Mouse (Mus musculus): Measurements from ENCODE around the gene Pa2g4. TPM values are rescaled to one million over a fixed set of nuclear protein-coding genes. Genes with fewer than 3 reads are reported as not detected.
"Not testable (repeated sequence)": the region's sequence is repeated elsewhere in the genome, so short reads cannot be mapped to it uniquely, and the experiment has no call there.

Pa2g4 gene
- polyA plus RNA-seq, 1 experiment from 2014 or later: 85.1 TPM

DNA sequence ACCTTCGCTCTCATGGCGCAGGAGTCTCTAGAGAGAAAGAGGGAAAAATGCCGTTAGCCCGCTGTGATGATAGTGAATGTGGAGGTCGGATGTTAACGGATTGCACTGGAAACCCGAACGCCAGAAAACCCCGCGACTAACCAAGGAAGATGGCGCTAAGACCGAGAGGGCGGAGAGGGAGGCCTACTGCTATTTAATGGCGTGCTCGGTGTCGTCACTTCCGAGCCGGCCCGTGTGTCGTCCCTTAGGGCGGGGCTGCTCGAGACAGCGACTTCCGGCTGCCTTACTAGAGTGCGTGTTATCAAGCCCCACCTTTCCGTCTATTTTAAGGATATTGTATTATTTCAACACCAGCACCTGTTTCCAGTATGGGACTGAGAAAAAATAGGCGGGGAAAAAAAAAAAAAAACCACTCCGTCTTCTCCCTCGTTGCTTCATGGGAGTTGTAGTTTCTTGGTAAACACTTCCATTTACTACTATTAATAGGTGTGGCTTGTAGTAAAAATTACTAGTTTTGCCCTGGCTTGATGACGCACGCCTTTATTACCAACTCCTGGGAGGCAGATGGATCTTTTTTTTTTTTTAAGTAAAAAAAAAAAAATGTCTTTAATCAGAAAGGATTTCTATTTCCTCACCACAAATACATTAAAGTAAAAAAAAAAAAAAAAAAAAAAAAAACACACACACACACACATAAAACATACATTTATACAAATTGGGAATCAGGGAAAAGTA lies 16.7 kb downstream of the Pa2g4 start, which contains the start of gene Rpl41:
Gene Rpl41, minus strand, starts transcription at position 359 of the 735 bp plus-strand sequence.
- TF ChIP-seq CTCF (IDR thresholded peaks at IDR 0.05; ENCODE audit: low read depth) (0 out of 2 replicates have a peak, but pooled peaks have one; percentile 5), EP300 (IDR thresholded peaks at IDR 0.05; ENCODE audit: low read depth) (peak; percentile 84)
- WGBS (ENCODE audit: insufficient replicate concordance): under 1% methylated on average over 31 of the region's 31 CpGs
- ATAC-seq: peak; percentile 84
- Histone ChIP-seq H3K27me3 (ENCODE audit: insufficient read depth, low read length) (no peaks in the 10 kb centered on the region), H3K36me3 (replicated peaks; ENCODE audit: insufficient read depth, low read length) (peaks cover 16% of the 10 kb centered on the region), H3K27ac (ENCODE audit: low read depth) (peak within 1 kb of the TSS; percentile 92), H3K4me1 (ENCODE audit: insufficient read depth) (peaks cover 9% of the 10 kb centered on the region), H3K9ac (replicated peaks) (peak within 1 kb of the TSS; percentile 84), H3K9me3 (ENCODE audit: low read length) (no peaks in the 10 kb centered on the region), H3K4me2 (ENCODE audit: low read depth, low read length) (peak within 1 kb of the TSS; percentile 91), H3K4me3 (ENCODE audit: low read depth, low read length) (peak within 1 kb of the TSS; percentile 90)
- peak; percentile 94 for DNase-seq

DNA sequence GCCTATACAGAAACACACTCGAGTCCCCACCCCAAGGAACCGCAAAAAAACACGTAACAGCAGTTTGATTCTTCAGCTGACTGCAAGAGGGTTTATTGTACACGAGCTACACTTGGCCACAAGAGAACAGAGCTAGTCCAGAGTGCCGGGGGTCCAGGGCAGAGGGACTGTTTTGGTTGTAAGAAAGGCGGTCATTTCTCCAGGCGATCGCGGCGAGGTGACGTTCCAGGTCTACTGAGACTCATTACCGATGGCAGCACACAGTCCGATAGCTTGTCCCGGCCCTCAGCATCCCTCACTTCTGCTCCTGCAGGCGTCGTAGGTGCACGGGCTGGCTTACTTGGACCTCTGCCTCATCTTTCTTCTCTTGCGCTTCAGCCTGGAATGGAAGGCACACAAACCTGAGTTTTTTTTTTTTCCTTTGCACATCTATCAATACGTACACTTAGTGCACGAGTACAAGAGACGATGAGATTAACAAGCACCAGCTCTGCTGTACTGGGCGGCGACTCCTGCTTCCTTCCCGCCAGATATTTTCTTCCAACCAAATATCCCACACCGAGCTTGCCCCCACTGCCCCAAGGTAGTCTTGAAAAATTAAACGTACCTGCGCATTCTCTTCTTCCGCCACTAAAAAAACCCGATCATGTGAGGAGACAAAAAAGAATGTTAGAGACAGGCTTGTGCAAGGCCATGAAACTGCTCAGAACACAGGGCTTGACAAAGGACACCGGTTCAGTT lies 17.6 kb downstream of the Pa2g4 start:
- Histone ChIP-seq H3K36me3 (replicated peaks; ENCODE audit: insufficient read depth, low read length) (peaks cover 24% of the 10 kb centered on the region), H3K27ac (ENCODE audit: low read depth) (peak overlapping the region; percentile 92), H3K4me2 (ENCODE audit: low read depth, low read length) (peak overlapping the region; percentile 91), H3K9ac (replicated peaks) (peak overlapping the region; percentile 84), H3K4me3 (ENCODE audit: low read depth, low read length) (peak overlapping the region; percentile 90)
- not testable (repeated sequence) for H3K27me3 ChIP-seq (ENCODE audit: insufficient read depth, low read length); H3K4me1 ChIP-seq (ENCODE audit: insufficient read depth); ATAC-seq; DNase-seq; H3K9me3 ChIP-seq (ENCODE audit: low read length)
- WGBS (ENCODE audit: insufficient replicate concordance): under 1% methylated on average over 20 of the region's 30 CpGs

DNA sequence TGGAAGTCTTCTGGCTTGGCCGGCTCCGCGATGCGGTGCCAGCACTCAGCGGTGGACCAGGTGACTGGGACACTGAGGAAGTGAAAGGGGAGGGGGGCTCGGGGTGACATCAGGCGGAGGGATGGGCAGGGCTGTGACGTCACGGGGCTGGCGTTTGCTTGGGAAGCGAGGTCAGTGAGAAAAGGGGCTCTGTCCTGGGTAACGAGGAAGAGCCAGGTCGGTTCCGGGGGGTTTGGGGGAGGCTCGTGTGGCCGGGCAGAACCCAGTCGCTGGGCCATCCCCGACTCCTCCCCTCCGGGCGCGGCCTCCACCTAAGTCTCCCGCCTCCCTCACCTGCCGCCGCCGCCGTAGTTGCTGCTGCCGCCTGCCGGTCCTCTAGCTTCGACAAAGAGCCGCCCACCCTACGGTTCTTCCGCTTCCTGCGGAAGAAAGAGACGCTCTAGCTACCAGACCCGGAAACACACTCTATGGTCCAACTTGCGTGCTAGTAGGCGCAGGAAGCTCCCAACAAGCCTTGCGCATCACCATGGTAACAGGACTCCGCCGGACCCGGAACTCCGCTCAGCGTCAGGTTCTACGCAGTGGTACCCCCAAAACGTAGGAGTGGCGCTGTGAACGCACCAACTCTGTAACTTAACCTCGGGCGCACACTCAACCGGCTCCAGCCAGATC lies 18.3 kb downstream of the Pa2g4 start, which contains the start of gene Zc3h10:
Gene Zc3h10, minus strand, starts transcription at position 414 of the 672 bp plus-strand sequence.
- peak within 1 kb of the TSS; percentile 90 for H3K4me3 ChIP-seq (ENCODE audit: low read depth, low read length)
- DNase-seq (peak; percentile 93), ATAC-seq (peak; percentile 86)
- no peaks in the 10 kb centered on the region for H3K9me3 ChIP-seq (ENCODE audit: low read length)
- peak within 1 kb of the TSS; percentile 92 for H3K27ac ChIP-seq (ENCODE audit: low read depth)
- peaks cover 9% of the 10 kb centered on the region for H3K4me1 ChIP-seq (ENCODE audit: insufficient read depth)
- H3K9ac ChIP-seq (replicated peaks): peak within 1 kb of the TSS; percentile 84
- H3K27me3 ChIP-seq (ENCODE audit: insufficient read depth, low read length): no peaks in the 10 kb centered on the region
- TF ChIP-seq CTCF (IDR thresholded peaks at IDR 0.05; ENCODE audit: low read depth): peak; percentile 83
- TF ChIP-seq EP300 (IDR thresholded peaks at IDR 0.05; ENCODE audit: low read depth): peak; percentile 79
- H3K36me3 ChIP-seq (replicated peaks; ENCODE audit: insufficient read depth, low read length): peaks cover 24% of the 10 kb centered on the region
- H3K4me2 ChIP-seq (ENCODE audit: low read depth, low read length): peak within 1 kb of the TSS; percentile 91
- WGBS (ENCODE audit: insufficient replicate concordance): under 1% methylated on average over 48 of the region's 50 CpGs

DNA sequence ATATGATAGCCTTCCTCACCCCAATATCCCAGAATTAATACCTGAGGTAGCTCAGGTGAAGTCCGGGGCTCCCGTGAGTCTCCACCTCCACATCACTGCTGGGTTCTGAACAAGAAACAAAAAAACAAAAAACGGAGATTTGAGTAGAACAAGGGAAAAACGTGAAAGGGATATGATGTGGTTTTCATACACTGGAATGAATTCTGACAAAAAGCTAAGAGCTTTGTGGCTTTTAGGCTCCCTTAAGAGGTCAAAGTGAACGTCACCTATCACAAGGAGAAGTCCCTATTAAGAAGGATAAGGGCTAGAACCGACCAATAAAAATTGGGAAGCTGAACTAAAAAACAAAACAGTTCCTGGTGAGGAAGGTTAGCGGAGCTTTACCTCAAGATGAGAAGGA lies 19.0 kb downstream of the Pa2g4 start:
- 9% methylated on average over 7 of the region's 7 CpGs for WGBS (ENCODE audit: insufficient replicate concordance)
- TF ChIP-seq EP300 (IDR thresholded peaks at IDR 0.05; ENCODE audit: low read depth) (no peak), CTCF (IDR thresholded peaks at IDR 0.05; ENCODE audit: low read depth) (no peak)
- H3K9me3 ChIP-seq (ENCODE audit: low read length): no peaks in the 10 kb centered on the region
- peak overlapping the region; percentile 90 for H3K4me3 ChIP-seq (ENCODE audit: low read depth, low read length)
- no peaks in the 10 kb centered on the region for H3K27me3 ChIP-seq (ENCODE audit: insufficient read depth, low read length)
- ATAC-seq (no peak), DNase-seq (no peak)
- peaks cover 9% of the 10 kb centered on the region for H3K4me1 ChIP-seq (ENCODE audit: insufficient read depth)
- peak overlapping the region; percentile 83 for H3K9ac ChIP-seq (replicated peaks)
- peak overlapping the region; percentile 91 for H3K4me2 ChIP-seq (ENCODE audit: low read depth, low read length)
- peak overlapping the region; percentile 92 for H3K27ac ChIP-seq (ENCODE audit: low read depth)
- H3K36me3 ChIP-seq (replicated peaks; ENCODE audit: insufficient read depth, low read length): peaks cover 24% of the 10 kb centered on the region

DNA sequence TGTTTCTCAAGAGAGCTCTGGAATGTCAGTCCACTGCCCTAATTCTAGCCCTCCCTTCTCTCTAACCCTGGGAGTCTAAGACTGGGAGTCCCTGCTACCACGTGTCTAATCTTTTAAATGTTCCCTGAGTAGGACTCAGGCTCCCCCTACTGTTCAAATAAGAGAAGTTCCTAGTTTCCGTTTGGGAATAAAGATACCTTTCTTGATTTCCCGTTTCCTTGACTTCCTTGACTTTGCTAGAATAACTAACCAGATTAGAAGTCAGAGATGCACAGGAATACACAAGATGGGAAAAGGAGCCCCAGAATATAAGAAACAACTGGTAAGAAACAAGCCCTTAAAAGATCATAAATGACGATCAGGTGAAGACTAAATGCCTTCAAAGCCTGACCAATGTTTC lies 19.4 kb downstream of the Pa2g4 start:
- TF ChIP-seq EP300 (IDR thresholded peaks at IDR 0.05; ENCODE audit: low read depth): peak; percentile 17; the same call in 1 of the 2 replicates
- peak; percentile 88 for TF ChIP-seq CTCF (IDR thresholded peaks at IDR 0.05; ENCODE audit: low read depth)
- Histone ChIP-seq H3K27me3 (ENCODE audit: insufficient read depth, low read length) (no peaks in the 10 kb centered on the region), H3K27ac (ENCODE audit: low read depth) (peak overlapping the region; percentile 92), H3K36me3 (replicated peaks; ENCODE audit: insufficient read depth, low read length) (peaks cover 24% of the 10 kb centered on the region), H3K4me3 (ENCODE audit: low read depth, low read length) (peak overlapping the region; percentile 90), H3K9me3 (ENCODE audit: low read length) (no peaks in the 10 kb centered on the region), H3K4me1 (ENCODE audit: insufficient read depth) (peaks cover 9% of the 10 kb centered on the region), H3K9ac (replicated peaks) (peak overlapping the region; percentile 83), H3K4me2 (ENCODE audit: low read depth, low read length) (peak overlapping the region; percentile 91)
- DNase-seq (no peak), ATAC-seq (no peak)
- 5% methylated on average over 4 of the region's 4 CpGs for WGBS (ENCODE audit: insufficient replicate concordance)

DNA sequence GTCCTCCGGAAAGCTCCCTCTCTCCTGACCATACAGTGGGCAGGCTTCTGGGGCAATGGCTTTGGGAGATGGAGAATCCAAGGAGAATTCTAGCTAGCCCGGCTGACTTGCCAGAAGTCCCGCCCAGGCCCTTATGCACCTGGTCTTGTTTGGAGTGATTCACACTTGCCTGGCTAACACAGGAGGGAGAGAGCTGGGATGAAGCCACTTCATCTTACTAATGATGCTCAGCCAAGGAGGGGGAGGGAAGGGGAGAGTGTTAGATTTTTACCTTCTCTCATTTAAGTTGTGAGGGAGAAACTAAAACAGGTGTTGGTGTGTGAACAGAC lies 20.3 kb downstream of the Pa2g4 start:
- Histone ChIP-seq H3K4me2 (ENCODE audit: low read depth, low read length) (no peak overlapping the region), H3K9me3 (ENCODE audit: low read length) (no peaks in the 10 kb centered on the region), H3K27me3 (ENCODE audit: insufficient read depth, low read length) (no peaks in the 10 kb centered on the region), H3K27ac (ENCODE audit: low read depth) (no peak overlapping the region), H3K4me3 (ENCODE audit: low read depth, low read length) (no peak overlapping the region), H3K36me3 (replicated peaks; ENCODE audit: insufficient read depth, low read length) (peaks cover 24% of the 10 kb centered on the region), H3K4me1 (ENCODE audit: insufficient read depth) (peaks cover 9% of the 10 kb centered on the region), H3K9ac (replicated peaks) (no peak overlapping the region; the same call in 1 of the 2 replicates)
- no peak for ATAC-seq
- TF ChIP-seq EP300 (IDR thresholded peaks at IDR 0.05; ENCODE audit: low read depth) (no peak), CTCF (IDR thresholded peaks at IDR 0.05; ENCODE audit: low read depth) (no peak)
- no peak for DNase-seq
- WGBS (ENCODE audit: insufficient replicate concordance): 90% methylated on average over 3 of the region's 3 CpGs
